Mouse (Mus musculus): Measurements from ENCODE around the gene Atpaf1.

The Atpaf1 gene

DNA sequence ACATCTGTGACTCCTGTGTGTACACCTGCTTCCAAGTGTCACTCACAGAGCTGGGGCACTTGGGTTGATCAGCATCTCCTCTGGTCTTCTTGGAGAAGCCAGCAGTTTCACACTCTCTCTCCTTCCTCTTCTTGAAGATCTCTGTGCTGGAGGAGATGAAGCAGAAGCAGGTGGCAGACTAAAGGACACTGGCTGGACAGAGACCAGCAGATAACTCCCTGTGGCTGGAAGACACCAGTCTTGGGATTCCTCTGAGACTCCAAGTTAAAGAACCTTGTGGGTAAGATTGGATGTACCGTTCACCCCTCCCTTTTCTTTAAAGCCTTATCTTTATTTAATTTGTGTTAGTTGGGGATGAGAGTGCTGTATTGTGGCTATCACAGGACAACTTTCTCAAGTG is 63.5 kb downstream of the Atpaf1 start:
- no peak for DNase-seq (ENCODE audit: inconsistent ontology term)

DNA sequence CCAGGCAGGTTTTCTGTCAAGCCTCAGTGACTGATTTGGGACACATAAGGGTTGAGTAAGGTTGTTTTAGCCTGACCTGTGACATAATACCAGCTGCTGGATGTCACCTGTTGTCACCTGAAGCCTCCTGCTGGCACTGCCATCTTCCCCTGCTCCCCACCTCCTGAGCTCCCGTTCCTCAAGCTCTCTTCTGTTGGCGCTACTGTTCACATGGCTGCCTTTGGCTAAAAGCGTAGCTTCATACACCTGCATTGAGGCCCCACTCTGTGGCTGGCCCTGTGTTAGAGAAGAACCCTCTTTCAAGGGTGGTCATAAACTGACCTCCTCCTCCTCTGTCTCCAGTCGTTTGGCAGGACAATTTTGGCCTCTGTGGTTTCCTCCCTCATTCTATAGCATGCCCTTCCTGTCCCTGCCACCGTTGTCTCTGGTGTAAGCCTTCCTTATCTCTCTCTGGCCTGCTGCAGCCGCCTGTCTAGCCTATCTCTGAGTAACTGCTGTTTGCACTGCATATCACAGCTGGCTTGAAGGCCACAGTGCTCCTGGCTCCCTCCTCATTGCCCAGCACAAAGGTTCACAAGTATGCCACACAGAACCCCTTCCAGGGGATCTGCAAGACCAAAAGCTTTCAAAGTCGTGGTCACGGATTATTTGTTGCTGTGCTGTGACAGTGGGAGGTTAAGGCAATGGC is 64.5 kb downstream of the Atpaf1 start:
- DNase-seq (ENCODE audit: inconsistent ontology term): no peak

DNA sequence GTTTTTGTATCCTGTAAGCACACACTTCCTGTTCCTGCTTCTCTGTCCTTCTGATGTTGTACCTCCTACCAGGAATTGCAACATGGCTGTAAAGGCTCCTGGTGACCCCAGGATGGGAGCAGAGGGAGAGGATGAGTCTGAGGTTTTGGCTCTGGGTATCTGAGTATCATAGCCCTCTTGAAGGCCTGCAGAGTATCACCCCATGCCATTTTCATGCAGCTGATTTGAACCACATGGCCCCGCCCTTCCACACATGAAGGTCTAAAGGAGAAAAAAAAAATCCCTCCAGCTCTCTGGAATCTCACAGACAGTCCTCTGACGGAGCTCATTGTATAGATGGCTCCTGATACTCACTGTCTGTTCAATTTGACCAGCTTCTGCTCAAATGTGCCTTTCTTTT is 65.5 kb downstream of the Atpaf1 start:
- no peak for DNase-seq (ENCODE audit: inconsistent ontology term)

DNA sequence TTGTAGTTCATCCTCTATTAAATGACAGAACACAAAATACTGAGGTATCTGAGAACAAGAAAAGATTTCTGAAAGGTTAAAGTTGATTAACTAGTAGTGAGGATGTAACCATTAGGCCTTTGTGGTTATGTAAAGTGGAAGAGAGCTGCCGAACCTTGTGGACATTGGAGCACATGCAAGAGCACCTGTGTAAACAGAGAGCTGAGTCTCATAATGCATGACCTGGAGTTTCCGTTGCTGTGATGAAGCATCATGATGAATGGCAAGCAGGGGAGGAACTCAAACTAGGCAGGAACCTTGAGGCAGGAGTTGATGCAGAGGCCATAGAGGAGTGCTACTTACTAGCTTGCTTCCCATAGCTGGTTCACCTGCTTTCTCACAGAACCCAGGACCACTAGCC is 66.0 kb downstream of the Atpaf1 start:
- no peak for DNase-seq (ENCODE audit: inconsistent ontology term)

DNA sequence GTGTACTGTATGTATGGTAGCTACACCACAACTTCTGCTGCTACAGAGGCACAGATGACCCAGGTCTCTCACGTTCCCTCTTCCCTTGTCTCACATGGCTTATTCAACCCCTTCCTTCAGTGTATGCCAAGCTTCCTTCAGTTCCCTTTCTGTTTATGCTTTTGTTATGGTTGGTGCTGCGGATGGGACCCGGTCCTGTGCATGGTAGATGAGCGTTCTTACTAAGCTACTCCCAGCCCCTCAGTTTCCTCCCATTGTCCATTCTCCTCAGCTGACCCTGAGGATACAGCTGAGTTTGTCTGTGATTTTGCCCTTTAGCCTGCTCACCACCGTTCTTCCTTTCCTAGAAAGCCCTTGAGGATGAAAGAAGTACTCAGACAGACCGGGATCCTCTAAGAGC is 67.0 kb downstream of the Atpaf1 start:
- no peak for DNase-seq (ENCODE audit: inconsistent ontology term)

DNA sequence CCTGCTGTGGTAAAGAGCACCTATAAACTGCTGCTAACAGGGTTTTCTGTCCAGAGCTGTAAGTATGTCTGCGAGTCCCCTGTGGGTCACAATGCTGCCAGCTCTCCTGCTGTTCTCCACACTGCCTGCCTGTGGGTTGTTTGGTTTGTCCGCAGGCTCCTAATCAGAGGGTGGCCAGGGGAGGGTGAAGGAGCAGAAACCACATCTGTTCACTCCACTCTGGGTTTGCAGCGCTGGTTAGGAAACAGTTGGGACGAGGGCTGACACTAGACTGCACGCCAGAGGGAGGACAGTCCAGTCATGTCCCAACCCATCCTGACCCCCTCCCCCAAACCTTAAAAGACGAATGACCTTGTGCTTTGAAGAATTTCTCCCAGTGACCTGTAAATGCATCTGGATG is 70.5 kb downstream of the Atpaf1 start:
- no peak for DNase-seq (ENCODE audit: inconsistent ontology term)

DNA sequence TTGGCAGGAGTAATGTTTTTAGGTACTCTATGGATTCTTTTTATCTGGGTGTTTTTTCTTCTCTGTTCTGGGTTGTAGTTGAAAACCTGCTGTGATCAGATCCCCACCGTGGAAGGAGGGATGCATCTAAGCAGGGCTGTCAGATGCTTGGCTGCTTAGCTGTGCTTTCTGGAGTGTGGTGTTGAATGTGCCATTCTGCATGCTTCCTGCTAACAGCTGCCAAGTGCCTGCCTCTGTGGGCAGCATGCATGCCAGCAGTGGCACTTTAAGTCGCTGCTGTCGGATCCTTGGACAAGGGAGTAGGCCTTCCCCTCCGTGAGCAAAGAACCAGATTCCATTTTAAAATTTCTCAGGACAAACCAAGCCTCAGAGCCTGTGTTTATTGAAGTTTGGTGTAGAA is 71.0 kb downstream of the Atpaf1 start:
- no peak for DNase-seq (ENCODE audit: inconsistent ontology term)

DNA sequence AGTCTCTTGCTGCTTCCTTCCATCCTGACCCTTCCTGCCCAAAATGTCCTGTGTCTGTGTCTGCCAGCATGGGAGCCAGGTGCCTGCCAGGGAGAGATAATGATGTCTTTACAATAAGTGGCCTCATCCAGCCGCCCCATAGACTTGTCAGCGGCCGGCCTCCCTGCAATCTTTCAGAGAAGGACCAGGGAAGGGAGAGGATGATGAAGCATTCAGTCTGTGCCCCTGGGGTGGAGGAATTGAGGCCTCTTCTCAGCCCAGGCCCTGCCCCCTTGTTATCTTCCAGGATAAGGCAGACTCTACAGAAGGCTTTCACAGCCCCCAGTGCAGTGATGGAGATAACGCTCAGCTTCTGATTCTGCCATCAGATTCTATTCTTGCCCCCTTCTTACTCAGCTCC is 71.7 kb downstream of the Atpaf1 start:
- DNase-seq (ENCODE audit: inconsistent ontology term): no peak

DNA sequence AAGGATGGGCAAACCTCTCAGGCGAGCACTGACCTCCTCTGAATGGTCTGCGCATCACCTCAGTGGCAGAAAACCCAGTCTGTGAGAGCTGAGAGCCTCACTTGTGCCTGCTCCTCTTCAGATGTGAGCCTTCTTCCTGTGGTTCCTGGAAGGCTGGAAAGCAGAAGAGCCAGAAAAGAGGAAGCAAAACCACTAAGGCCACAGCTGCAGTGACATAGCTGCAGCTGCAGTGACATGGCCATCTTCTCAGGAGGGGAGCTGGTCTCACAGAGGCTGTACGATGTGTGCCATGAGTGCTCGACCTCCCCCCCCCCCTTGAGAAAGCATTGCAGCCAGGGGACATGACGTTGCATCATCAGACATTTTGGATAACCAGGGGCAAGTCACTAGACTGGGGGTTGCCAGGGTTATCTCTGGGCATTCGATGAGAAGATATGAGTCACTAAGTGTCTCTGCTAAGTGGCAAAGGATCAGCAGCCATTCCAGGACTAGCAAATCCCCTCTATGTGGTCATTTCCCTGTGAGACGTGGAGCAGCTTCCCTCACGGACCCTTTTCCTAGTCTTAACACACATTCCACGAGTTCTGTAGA is 72.8 kb downstream of the Atpaf1 start:
- DNase-seq (ENCODE audit: inconsistent ontology term): no peak

DNA sequence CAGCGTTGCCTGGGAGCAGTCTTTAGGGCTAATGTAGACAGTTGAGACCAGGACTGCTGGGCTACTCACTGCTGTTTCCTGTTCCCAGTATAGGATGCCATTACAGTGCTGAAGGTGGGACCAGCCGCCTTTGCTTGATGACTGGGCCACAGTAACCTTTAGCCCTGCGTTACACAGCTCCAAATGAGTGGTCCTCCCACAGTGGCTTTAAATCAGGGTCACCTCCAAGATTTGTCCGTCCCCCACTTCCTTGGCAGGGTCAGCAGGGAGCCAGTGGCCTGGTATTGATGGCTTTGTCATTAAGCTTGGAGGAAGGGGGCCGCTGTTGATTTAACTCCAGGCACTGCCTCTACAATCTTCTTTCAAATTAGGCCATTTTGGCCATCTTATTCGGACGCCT is 78.7 kb downstream of the Atpaf1 start:
- no peak for DNase-seq (ENCODE audit: inconsistent ontology term)

DNA sequence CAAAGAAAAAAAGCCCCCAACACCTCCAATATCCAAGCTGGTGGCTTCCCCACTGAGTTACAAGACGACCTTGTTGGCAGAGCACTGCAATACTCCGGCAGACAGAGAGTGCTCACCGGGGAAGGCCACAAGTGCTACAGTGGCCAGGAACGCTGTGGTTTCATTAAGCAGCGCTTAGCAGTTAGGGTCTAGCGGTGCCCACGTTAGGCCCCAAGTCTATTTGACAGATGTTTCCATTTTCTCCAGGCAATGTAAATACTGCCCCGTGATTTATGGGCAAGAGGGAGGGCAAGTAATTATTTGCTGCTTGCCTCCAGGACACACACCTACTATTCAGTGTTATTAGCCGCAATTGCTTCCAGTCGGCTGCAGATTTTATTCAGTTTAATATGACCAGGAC is 79.3 kb downstream of the Atpaf1 start:
- no peak for DNase-seq (ENCODE audit: inconsistent ontology term)

All from Muller cell, postnatal 12 days (primary cell).